Mouse (Mus musculus) thymus, adult 2 months (tissue): ENCODE measurements at regions not wholly inside any gene's neighbourhood (a gene's known extent, or its start where the extent isn't known, plus 50 kb on each side); places are given as distances from the start of the nearest gene placed in this dataset.

Experiments used
- CTCF ChIP-seq: fragments of 200-500 bp; IDR thresholded peaks from 2 replicates; pipeline ENCODE4 v1.5.1; 2012; ENCODE audit warnings: mild to moderate bottlenecking, control low read depth, low read length, moderate library complexity, borderline replicate concordance; ENCODE audit not compliant: control insufficient read depth, poor library complexity, insufficient read depth; ENCODE audit errors: extremely low read depth
- POLR2A ChIP-seq: fragments of 200-500 bp; IDR thresholded peaks from 2 replicates; pipeline ENCODE4 v1.6.1; 2012; ENCODE audit warnings: mild to moderate bottlenecking, low read length, control low read depth, moderate library complexity; ENCODE audit not compliant: control insufficient read depth, poor library complexity, insufficient read depth; ENCODE audit errors: extremely low read depth

GRCm38 (mm10) chr7:39866674-39867428, 349.3 kb downstream of the Zfp619 start:
- no peak for TF ChIP-seq POLR2A
- no peak for TF ChIP-seq CTCF
